Mouse (Mus musculus): ENCODE results near the gene Tgm2.

Gene Tgm2

DNA sequence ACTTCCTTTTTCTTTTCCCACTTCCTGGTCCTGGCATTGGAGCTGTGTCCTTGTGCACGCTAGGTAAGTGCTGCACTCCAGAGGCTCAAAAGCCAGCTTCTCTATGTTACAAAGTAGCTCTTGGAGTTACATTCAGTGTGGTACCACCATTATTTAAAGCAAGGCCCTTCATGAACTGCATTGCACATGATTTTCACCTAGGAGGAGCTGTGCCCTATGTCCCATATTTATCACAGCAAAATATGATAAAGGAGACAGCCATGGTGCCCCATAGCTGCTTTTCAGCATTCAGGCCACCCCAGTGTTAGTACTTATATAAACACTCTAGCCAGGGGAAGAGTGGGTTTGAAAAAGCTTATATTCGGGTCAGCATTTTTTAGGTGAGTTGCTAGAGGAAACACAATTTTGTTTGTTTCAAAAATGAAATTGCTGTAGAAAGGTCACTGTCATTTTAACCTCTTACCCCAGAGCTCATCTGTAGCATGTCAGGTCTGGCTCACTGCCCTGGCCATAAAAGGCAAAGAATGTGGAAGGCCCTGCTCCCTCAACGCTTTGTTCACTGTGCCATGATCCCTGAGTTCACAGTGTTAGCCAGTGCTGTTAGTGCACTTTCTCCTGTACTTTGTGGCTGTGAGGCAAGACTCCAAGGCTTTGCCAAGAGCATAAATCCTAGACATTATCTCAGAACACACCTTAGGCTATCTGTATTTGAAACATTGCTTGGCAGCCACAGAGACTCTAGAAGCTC is 75.2 kb downstream of the Tgm2 start:
- DNase-seq (ENCODE audit: low read depth, low spot score): no peak

DNA sequence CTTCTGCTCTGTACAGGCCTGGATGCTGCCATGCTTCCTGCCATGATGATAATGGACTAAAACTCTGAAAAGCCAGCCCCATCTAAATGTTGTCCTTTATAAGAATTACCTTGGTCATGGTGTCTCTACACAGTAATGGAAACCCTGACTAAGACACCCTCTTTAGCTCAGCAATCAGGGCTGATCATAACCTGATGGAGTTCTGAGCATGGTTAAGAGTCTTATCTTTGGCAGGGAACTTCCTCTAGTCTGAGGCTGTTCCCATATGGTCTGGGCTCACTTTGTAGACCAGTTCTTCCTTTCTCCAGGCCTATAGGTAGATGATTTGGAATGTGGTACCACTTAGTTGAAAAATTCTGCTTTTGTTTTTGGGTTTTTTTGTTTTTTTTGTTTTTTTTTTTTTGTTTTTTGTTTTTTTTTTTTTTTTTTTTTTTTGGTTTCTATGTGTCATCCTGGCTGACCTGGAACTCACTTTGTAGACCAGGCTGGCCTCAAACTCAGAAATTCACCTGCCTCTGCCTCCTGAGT is 77.7 kb downstream of the Tgm2 start:
- no peak for DNase-seq (ENCODE audit: low read depth, low spot score)

DNA sequence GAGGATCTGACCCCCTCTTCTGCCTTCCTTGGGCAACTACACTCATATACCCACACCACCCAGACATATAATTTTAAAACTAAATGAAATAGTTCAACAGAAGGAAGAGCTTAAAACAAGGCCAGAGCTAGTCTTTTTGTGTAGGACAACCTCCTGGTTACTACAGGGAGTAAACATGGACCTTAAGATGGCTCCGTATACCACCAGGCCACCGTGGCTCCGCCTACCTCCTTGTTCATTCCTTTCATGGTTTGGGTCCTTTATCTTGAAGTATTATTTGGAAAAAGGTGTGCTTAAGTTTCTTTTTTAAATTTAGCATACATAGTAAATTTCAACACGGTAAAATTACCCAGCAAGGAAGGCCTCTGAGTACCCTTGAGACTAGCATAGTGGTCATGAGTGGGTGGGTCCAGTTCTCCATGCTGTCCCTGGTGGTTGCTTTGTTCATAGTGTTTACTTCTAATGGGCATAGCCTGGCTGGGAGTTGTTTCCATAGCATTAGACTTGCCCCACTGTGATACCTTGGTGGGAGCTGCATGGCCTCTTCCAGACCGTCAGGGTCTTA is 78.9 kb downstream of the Tgm2 start:
- no peak for DNase-seq (ENCODE audit: low read depth, low spot score)

DNA sequence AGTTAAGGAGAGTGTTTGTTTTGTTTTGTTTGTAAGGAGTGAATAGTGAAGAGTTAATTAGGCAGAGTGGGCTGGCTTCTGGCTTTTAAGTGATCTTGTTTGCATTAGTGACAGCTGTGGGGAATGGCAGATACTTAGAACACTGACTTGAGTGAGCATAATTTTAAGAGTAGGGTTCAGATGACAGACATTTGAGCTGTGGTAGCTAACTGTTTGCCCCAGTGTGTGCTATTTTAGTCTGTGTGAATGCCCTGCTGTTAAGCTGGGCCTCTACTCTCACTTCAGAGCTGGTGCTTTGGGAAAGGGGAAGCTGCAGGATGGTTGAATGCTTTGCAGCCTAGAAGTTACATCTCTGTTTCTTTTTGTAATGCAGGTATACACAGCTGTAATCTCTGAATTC is 79.8 kb downstream of the Tgm2 start:
- no peak for DNase-seq (ENCODE audit: low read depth, low spot score)

Data from CD4-positive, CD25-positive, alpha-beta regulatory T cell, adult 2 months (primary cell).